Mouse (Mus musculus) gastrocnemius, adult 8-10 months (tissue): ENCODE measurements at regions not wholly inside any gene's neighbourhood (a gene's known extent, or its start where the extent isn't known, plus 50 kb on each side); places are given as distances from the start of the nearest gene placed in this dataset.

Experiments
- DNase-seq, 2 experiments: peaks; one replicate each; pipeline ENCODE4 v3.0.0; 2022; ENCODE audit warnings: low spot score in 2 of 2

DNA sequence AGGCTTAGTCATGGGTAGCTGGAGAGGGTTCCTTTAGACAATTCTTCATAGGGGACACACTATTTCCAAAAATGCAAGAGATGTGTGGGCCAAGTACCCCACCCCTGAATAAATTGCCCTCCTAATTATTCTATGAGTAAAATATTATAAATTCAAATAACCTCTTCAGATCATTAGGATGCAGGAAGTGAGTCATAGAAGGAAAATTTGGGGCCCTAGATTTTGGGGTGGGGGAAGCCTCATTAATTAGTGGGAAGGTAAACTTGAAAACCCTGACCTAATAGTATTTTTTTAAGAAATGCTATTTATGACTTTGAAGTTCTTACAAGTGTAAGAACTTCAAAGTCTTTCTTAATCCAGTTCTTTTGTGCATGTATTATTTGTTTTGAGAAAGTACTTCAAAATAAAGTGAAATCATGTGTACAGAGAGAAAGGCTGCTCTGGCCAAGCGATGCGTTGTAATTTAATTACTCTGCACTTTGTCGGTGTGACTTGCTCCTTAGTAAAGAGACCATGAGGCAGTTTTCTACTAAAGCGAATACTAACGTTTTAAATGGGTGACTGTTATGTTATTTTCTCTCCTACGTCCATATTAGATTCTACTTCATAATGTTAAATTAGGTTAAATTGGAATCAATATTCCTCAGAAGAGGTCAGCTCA lies 200.6 kb downstream of the Tgfb2 start:
- no peak for DNase-seq

DNA sequence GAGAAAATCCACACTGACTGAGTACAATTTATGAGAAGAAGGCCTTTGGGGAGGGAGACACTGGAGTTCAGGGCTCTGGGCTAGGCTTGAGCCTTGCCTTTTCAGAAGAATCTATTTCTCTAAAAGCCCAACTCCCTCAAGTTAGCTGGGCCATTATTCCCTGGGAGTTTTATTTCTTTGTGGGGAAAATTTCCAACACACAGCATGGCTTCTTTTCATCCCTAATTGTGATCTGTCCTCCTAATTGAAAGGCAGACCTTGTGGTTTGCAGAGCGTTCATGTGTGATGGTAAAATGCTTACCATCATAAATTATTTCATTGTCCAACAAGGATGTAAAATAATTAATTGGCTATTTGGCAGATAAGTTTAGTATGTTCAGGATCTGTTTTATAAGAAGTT lies 204.1 kb downstream of the Tgfb2 start:
- DNase-seq: no peak

DNA sequence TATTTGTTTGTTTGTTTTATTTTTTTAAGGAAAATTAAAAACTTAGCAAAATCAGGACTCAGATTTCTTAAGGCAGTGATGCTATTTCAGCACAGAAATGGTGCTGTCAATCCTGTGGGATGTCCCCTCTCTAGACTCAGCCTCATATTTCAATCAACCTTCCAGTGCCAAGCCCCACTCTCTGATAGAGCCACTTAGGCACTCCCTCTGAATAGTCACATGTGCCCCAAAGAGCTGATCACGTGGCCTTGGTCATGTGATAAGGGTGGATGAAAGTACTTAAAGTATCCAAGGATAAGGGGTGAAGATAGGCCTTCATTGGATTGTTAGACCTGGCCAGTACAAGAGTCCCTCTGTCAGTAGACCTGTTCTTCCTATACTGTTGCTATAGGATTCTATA lies 207.9 kb downstream of the Tgfb2 start:
- DNase-seq: no peak

DNA sequence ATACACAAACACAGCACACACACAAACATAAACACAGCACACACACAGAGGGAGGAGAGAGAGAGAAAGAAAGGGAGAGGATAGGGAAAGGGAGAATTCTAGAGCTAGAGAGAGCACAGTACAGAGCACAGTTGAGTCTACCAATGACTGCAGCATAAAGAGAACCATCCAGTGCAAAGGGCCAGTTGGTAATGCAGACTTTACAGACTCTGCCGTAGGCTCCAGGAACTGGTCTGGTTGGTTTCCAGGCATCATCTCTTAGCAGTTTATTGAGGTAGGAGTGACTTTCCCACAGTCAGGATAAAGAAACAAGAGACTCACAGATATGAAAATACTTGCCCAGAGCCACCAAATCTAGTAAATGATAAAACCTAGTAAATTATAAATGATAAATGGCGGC lies 208.5 kb downstream of the Tgfb2 start:
- DNase-seq: no peak

GRCm38 (mm10) chr1:186494411-186494783 lies 211.4 kb downstream of the Tgfb2 start:
- DNase-seq: no peak

DNA sequence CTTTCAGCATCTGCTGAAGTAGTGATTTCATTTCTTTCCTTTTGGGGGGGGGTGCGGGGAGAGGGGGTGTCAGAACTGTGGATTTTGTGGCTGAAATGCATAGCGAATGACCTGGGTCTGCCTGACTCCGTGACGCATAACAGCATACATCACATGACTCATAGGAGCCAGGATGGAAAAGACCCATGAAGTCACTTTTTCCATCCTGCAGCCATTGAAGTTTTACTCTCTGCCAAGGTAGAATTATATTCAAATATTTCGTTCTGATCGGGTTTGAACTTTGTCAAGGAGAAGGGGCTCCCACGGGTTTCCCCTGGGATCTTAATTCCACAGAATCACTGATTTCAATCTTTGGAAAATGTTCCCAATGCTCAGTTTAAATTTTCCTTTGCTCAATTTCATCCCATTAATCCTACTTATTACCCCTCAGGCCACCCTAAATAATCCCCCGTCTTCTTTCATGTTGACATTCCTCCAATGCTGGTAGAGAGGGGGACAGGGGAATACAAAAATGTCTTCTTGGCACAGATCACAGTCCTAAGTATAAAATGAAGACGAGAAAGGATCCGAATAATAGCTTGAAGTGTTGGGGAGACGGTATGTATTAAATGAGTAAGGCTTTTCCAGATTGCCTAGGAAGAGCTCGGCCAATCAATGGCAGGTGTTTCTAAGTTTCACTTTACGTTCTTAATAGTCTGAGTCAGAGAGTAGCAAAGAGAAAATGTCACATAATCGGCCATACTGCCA lies 212.0 kb downstream of the Tgfb2 start:
- DNase-seq: no peak

DNA sequence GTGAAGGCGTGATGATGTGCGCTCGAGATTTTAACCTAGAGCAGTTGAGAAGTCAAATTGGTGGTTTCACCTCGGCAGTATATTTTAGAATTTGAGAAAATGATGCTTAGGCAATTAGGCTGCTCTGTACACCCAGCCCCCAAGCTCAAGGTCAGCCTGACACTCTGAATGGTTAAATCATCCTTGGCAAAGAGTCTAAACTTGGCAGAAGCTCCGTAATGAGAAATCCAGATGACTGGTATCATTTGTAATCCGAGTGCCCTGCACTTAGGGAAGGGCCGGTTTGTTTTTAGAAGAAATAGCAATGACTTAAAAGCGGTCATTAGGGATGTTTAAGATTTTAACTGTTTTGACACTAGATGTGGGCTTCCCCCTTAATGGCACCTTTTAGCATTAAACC lies 223.6 kb downstream of the Tgfb2 start:
- DNase-seq: peak; percentile 36 to 39

DNA sequence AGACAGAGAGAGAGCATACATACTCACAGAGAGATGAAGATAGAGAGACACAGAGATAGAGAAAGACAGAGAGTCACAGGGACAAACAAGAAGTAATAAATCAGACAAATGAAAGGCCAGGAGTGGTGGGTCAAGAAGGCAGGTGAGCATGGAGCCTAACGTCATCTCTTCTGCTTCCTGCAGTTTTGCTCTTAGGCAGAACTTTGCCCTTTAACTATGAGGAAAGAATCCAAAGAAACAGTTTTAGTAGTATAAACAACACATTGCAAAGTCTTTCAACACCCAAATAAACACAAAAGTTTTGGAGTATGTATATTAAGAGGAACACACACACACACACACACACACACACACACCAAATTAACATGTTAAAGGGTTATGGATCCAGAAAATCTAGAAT lies 225.8 kb downstream of the Tgfb2 start:
- DNase-seq: no peak

GRCm38 (mm10) chr1:186478428-186479238 lies 227.2 kb downstream of the Tgfb2 start:
- DNase-seq: peak; percentile 42 to 62

- DNase-seq: no peak
These were observed 230.9 kb downstream of the Tgfb2 start for GRCm38 (mm10) chr1:186474844-186475243.

- no peak for DNase-seq
These were observed 231.4 kb downstream of the Tgfb2 start for GRCm38 (mm10) chr1:186474385-186474784.

DNA sequence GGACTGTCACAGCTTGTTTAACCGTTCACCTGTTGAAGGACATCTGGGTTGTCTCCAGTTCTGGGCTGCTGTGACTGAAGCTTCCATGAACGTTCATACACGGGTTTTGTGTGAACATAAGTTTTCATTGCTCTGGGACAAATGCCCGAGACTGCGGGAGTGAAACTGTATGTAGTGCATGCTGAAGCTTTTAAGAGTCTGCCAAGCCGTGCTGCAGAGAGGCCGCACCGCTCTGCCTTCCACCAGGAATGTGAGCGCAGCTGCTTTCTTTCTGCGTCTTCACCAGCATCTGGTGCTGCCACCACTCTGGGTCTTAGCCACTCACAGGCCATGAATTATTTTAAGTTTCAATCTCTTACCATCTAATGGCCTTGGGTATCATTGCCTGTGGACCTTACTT lies 232.8 kb downstream of the Tgfb2 start:
- no peak for DNase-seq

DNA sequence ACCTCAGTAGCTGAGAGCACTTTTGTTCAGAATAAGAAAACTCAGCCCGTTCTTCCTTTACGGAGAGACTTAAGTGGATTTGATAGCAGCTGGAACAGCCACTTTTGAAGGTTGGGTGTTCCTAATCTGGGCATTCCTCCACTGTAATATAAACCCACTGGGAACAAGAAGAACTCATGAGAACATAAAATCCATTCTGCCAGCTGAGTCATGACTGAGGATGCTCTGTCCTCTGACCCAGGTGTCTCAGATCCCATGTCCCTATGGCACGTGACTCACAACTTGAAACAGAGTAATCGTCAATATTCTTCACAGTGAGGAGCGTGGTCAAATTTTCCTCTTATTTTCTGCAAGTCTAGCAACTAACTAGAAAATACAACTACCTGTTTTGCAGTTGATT lies 240.3 kb downstream of the Tgfb2 start:
- DNase-seq: no peak

DNA sequence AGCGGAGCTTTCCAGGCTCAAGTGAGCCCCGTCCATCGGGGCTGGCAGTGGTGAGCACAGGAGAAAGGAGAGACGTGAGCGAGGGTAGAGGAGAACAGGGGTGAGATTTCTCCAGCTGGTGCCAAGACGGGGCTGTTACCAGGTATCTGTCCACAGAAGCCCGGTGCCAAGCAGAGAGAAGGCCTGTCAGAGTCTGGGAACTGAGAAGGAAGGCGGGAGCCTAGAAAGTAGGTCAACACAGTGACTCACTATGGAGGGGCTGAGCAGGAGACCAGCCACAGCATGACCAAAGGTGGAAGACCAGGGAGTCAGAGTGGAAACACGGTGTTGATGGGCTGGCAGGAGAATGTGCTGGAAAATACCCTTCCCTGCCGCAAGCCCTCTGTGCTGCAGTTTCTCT lies 245.0 kb downstream of the Tgfb2 start:
- DNase-seq: peak; percentile 18 to 48

DNA sequence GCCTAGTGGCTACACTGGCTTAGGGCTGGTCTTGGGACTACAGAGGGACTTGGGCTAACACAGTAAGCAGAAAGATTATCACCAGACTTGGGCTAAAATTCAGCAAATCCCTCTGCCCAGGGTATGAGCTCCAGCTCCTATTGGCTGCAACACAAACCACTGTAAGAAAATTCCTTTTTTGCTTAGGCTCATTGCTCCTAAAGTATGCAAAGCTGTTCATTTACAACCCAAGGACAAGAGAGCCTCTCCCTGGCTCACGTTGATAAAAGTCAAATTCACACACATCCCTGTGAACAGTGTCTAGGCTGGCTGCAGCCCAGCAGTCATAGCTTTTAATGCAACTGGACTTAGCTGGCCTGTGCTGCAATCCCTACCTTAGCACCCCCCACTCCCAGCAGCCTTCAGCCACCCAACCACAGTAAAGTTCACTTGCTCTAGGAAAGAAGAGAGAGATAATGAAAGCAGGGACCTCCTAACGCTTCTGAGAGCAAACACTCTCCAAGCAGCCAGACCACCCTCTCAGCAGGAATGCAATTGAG lies 247.6 kb downstream of the Tgfb2 start:
- DNase-seq: no peak

GRCm38 (mm10) chr1:186457098-186457497 lies 248.7 kb downstream of the Tgfb2 start:
- no peak for DNase-seq

GRCm38 (mm10) chr1:186456131-186456530 lies 249.7 kb downstream of the Tgfb2 start:
- DNase-seq: no peak

GRCm38 (mm10) chr1:186455177-186455660 lies 250.6 kb downstream of the Tgfb2 start:
- no peak for DNase-seq

- no peak for DNase-seq
These were observed 251.2 kb downstream of the Tgfb2 start for GRCm38 (mm10) chr1:186454393-186455085.

GRCm38 (mm10) chr1:186448841-186449650 lies 256.7 kb downstream of the Tgfb2 start:
- peak; percentile 19 to 51 for DNase-seq
